Mouse (Mus musculus) small intestine, adult 2 months (tissue): ENCODE data around the gene Vps8.

Experiments
- CTCF ChIP-seq: fragments of 200-500 bp; IDR thresholded peaks from 2 replicates; pipeline ENCODE4 v1.5.1; 2012; ENCODE audit warnings: low read depth, mild to moderate bottlenecking, control low read depth, inconsistent platforms, low read length, moderate library complexity, mixed read lengths; ENCODE audit not compliant: insufficient replicate concordance, insufficient read length; ENCODE audit errors: extremely low read depth
- POLR2A ChIP-seq: fragments of 200-500 bp; IDR thresholded peaks from 2 replicates; pipeline ENCODE4 v1.6.1; 2012; ENCODE audit warnings: low read depth, mild to moderate bottlenecking, control low read depth, inconsistent platforms, low read length, moderate library complexity

GRCm38 (mm10) chr16:21589110-21589509, 166.2 kb downstream of the Vps8 start:
- no peak for TF ChIP-seq CTCF
- TF ChIP-seq POLR2A: no peak
